Mouse (Mus musculus) lung, adult 2 months (tissue): ENCODE results near the gene Vmn2r107. TPM values are rescaled to one million over a fixed set of nuclear protein-coding genes. Genes with fewer than 3 reads are reported as not detected.

Experiments
- DNase-seq: peaks from one replicate; pipeline ENCODE4 v3.0.0; 2022
- H3K4me1 ChIP-seq: fragments of 200-500 bp; 2 replicates; pipeline ENCODE4 v1.6.1; 2011; ENCODE audit warnings: low read length; ENCODE audit not compliant: control insufficient read depth, insufficient read depth
- H3K4me3 ChIP-seq: fragments of 200-500 bp; replicated peaks from 2 replicates; pipeline ENCODE3; 2011; ENCODE audit warnings: low read depth, mild to moderate bottlenecking, control low read depth, low read length; ENCODE audit errors: extremely low read depth
- CTCF ChIP-seq: fragments of 200-500 bp; IDR thresholded peaks from 2 replicates; pipeline ENCODE4 v1.5.1; 2011; ENCODE audit warnings: mild to moderate bottlenecking, low read length, control low read depth; ENCODE audit not compliant: insufficient read depth
- POLR2A ChIP-seq: fragments of 200-500 bp; IDR thresholded peaks from 2 replicates; pipeline ENCODE4 v1.6.1; 2011; ENCODE audit warnings: low read depth, mild to moderate bottlenecking, control low read depth, low read length, borderline replicate concordance; ENCODE audit errors: extremely low read depth
- WGBS: fragments of 180-500 bp; shearing (Covaris S2); methylation state at CpG from one replicate; pipeline ENCODE4 v1.1.7; 2018; 5-methylcytosine and 5-hydroxymethylcytosine counted together
- polyA plus RNA-seq: library from polyadenylated mRNA; depleted of rRNA; stranded (reverse); fragments of >200 nt; gene quantifications from 2 replicates; pipeline ENCODE4 v1.2.3, GENCODE M21; 2012; rRNA removed

The Vmn2r107 gene
- not detected in 2 replicates for polyA plus RNA-seq

- TF ChIP-seq POLR2A: no peak
- TF ChIP-seq CTCF: no peak
- Histone ChIP-seq H3K4me3 (no peak within 1 kb of the TSS), H3K4me1 (no peaks in the 10 kb centered on the region)
- 40% methylated on average over 2 of the region's 2 CpGs for WGBS
- DNase-seq: no peak
Observed at GRCm38 (mm10) chr17:20344942-20345341, at the start of gene Vmn2r107. TSS of gene Vmn2r107 (plus strand) at chr17:20345242.

- TF ChIP-seq CTCF (no peak), POLR2A (no peak)
- WGBS: 89% methylated on average over 1 of the region's 1 CpGs
- Histone ChIP-seq H3K4me1 (no peaks in the 10 kb centered on the region), H3K4me3 (no peak overlapping the region)
- no peak for DNase-seq
Observed at GRCm38 (mm10) chr17:20305790-20306189, 39.3 kb upstream of the Vmn2r107 start.

- Histone ChIP-seq H3K4me3 (no peak overlapping the region), H3K4me1 (no peaks in the 10 kb centered on the region)
- no peak for TF ChIP-seq CTCF
- TF ChIP-seq POLR2A: no peak
- DNase-seq: no peak
- WGBS: 15% methylated on average over 2 of the region's 2 CpGs
Observed at GRCm38 (mm10) chr17:20399105-20399504, 54.1 kb downstream of the Vmn2r107 start.

- H3K4me3 ChIP-seq: no peak within 1 kb of the TSS
- TF ChIP-seq CTCF (no peak), POLR2A (no peak)
- WGBS: 3% methylated on average over 1 of the region's 1 CpGs
- H3K4me1 ChIP-seq: no peaks in the 10 kb centered on the region
- no peak for DNase-seq
Observed at GRCm38 (mm10) chr17:20413846-20414245, 68.8 kb downstream of the Vmn2r107 start, which contains the start of gene Vmn1r224. TSS of gene Vmn1r224 (plus strand) at chr17:20414146.

Other genes with a start within 250 kb of the Vmn2r107 start
- not detected in 2 replicates for gene Fpr-rs7, start 231.0 kb upstream of the Vmn2r107 start, polyA plus RNA-seq
- not detected in 2 replicates for gene Fpr-rs6, start 162.1 kb upstream of the Vmn2r107 start, polyA plus RNA-seq
- gene Vmn2r105, start 110.2 kb upstream of the Vmn2r107 start, polyA plus RNA-seq: not detected in 2 replicates
- not detected in 2 replicates for gene Vmn2r106, start 59.7 kb upstream of the Vmn2r107 start, polyA plus RNA-seq
- not detected in 2 replicates for gene Vmn1r224, start 68.9 kb downstream of the Vmn2r107 start, polyA plus RNA-seq
- not detected in 2 replicates for gene Vmn2r108, start 136.1 kb downstream of the Vmn2r107 start, polyA plus RNA-seq
- gene Vmn1r225, start 152.9 kb downstream of the Vmn2r107 start, polyA plus RNA-seq: not detected in 2 replicates
- gene Vmn2r109, start 219.5 kb downstream of the Vmn2r107 start, polyA plus RNA-seq: not detected in 2 replicates